Mouse (Mus musculus) liver, adult 2 months (tissue): Measurements from ENCODE around the gene Pnpla2.

Experiments
- CTCF ChIP-seq: fragments of 200-500 bp; IDR thresholded peaks from 2 replicates; pipeline ENCODE4 v1.5.1; 2011; ENCODE audit warnings: low read depth, low read length, control low read depth
- POLR2A ChIP-seq: fragments of 200-500 bp; IDR thresholded peaks from 2 replicates; pipeline ENCODE4 v1.6.1; 2011; ENCODE audit warnings: low read length, control low read depth; ENCODE audit not compliant: insufficient read depth; ENCODE audit errors: extremely low read depth

- no peak for TF ChIP-seq CTCF
- no peak for TF ChIP-seq POLR2A
Measured at GRCm38 (mm10) chr7:141493729-141494128, 38.7 kb downstream of the Pnpla2 start.
